Mouse (Mus musculus) cerebellum, postnatal 10 days (tissue): ENCODE results near the gene Bmp6.
A peak's percentile ranks its signal among the peaks of the same experiment; 100 is the strongest.

ENCODE experiments used
- DNase-seq, 2 experiments: peaks; one replicate each; pipeline ENCODE4 v3.0.0; 2021; ENCODE audit warnings: mixed read lengths in 2 of 2

The Bmp6 gene

DNA sequence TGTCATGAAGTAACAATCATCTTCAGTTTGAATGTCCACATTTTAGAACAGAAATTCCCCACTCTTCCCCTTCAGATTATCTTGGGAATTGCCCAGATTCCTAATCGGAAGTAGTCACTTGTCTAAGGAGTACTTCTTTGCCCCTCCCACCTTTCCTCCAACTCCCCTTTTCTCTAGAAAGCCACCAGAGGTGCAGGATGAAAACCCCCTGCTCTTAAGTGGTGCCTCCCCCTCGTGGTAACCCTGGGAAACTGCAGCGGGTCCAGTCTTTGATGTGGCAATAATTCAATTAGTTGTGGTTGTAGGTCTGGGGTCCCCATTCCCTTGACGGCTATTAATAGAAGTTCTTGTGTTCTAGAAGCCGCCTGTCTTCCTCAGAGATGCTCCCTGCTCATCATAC lies 93.0 kb downstream of the Bmp6 start:
- DNase-seq: peak; percentile 32 to 43

DNA sequence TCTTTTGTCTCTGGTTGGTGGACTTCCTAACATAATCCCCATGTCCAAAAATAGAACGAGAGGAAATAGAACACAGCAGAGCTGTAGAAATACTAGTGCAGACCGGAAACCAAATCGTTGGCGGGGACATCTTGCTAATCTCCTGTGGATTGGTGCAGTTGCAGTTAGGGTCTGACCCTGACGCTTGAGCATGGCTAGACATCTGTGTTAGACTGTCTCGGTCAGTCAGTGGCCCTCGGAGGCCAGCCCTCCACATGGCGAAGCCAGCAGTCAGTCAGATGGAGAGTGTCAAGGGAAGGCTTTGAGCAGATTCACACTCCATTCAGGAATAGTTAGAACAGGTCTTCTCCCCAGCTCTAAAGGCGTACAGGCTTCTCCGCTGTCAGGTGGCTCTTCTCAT lies 95.3 kb downstream of the Bmp6 start:
- no peak for DNase-seq

DNA sequence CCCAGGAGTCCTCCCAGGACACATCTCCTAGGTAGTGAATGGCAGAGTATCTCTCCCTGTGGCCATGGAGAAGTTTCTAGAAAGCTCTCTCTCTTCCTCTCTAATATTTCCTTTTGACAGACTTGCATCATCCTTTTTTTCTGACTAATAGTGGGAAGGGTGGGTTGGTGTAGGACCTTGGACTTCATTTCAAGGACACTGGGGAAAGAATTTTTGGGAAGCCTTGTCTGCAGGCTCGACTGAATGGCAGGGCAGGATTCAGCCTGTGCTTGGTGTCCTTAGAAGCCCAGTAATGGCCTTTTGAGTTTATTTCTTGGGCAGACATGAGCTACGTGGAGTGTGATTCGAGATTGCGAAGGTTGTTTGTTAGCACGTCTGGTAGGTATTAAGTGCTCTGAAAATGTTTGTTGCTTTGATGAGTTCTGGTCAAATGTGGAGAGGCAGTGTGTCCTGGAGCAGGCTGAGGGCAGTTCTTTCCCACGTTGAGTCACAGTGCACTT lies 103.7 kb downstream of the Bmp6 start:
- DNase-seq: no peak

DNA sequence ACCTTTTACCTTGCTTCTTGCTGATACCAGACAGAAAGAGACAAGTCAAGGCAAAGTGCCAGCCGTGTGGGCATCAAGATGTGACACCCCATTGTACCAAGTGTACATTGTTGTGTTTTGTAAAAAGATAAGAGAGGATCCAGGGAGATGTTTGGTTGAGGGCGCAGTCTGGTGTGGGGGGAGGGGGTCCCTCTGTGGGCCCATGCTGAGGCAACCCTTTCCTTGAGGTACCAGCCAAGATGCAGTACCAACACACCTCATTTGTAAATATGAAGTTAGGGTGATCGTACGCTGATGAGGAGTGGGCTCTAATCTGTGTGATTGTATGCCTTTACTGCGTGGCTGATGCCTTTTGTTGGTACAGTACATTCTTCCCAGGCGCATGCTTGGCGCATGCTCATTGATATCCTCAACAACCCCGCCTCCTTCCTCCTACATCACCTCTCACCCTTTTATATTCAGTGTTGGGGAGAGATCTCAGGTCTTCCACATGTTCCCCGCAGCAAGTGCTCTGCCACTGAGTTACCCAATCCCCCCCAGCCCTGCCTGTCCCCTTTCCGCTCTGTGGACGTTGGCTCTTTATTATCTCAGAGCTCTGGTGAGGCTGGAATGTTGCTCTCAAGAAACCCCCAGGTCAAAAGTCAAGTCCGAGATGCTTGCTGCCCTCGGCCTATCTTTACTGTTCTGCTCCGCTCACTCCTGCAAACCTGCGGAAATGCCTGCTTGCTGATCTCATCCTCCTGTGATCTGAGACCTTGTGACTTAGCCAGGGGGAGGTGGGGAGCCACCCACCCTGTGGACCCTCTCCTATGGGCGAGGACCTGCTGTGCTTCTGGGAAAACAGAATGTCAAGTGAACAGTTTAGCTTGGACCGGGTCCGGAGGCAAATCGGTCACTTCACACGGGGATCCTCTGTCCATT lies 105.4 kb downstream of the Bmp6 start:
- no peak for DNase-seq

DNA sequence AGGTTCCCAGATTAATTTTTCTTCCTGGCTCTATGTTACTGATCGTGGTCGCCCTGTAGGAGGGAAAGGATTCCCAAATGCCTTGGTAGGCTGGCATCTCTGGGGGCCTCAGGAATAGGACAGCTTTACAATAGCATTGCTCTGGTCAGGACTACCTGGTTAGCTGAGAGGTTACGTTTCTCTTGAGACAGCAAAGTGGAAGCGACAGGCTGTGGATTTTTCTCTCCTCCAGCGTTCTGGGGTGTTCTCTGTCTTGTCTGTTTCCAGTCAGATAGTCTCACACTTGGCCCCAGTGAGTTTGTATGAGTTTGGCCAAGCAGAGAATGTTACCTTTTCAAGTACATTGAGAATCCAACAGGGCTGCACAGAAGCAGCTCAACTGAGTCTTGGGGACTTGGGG lies 106.5 kb downstream of the Bmp6 start:
- no peak for DNase-seq

DNA sequence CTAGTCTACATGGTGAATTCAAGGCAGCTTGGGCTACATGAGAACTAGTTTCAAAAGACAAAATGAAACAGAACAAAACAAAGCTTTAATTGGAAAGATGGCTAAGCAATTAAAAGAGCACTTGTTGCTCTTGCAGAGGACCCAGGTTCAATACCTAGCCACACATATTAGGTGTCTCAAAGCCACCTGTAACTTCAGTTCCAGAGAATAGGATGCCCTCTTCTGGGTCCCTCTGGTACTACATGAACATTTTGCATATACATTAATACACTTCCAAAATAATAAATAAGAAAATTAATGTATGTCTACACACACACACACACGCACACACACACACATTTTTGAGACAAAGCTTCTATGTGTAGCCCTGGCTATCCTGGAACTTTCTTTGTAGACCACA lies 118.5 kb downstream of the Bmp6 start:
- peak in 1 of 2 experiments; percentile 20 for DNase-seq

DNA sequence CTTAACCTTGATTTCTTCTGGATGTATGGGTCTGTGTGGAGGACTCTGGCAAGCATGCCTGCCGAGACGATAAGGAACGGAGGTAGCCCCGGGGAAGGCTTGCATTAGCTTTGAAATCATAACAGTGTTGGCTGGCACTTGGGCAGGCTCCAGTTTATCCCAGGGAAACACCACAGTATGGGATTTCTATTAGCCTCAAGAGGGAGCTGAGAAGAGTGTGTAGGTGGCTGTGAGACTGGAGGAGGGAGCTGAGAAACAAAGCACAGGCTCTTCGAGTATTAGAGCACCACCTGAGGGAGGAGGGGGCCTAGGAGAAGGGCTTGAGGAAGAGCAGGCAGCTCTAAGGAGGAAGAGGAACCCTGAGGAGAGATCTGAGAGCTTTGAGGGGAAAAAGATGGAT lies 126.0 kb downstream of the Bmp6 start:
- DNase-seq: no peak

DNA sequence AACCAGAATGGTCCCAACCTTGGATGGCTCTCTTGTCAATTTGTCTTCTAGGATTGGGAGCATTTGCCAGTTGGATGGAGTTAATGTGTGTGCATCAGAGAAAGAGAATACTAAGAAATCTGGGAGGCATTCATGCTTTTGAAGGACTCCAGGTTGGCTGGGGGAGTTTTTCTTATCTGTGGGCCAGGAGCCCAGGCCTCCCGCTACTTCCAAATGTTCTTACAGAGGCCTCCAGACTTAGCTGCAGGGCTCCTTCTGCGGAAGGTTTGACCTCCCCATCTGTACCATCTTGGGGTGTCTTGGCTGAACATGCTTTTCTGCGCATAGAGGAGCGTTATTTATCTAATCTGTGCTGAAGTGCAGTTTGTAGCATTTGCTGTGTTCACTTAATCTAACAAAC lies 127.7 kb downstream of the Bmp6 start:
- peak; percentile 27 to 52 for DNase-seq

DNA sequence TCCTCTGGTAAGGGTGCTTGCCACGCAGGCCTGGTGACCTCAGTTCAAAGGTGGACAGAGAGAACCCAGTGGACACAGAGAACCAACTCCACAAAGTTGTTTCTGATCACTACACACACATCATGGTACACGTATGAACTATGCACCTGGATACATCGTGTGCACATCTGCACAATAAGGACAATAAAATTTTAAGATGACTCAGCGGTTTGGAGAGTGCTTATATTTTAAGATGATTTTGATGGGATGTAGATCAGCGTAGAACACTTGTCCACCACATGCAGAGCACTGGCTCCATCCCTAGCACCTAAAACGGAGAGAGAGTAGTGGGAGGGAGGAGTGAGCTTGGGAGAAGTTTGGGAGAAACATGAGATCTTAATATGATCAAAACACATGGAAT lies 128.6 kb downstream of the Bmp6 start:
- no peak for DNase-seq

DNA sequence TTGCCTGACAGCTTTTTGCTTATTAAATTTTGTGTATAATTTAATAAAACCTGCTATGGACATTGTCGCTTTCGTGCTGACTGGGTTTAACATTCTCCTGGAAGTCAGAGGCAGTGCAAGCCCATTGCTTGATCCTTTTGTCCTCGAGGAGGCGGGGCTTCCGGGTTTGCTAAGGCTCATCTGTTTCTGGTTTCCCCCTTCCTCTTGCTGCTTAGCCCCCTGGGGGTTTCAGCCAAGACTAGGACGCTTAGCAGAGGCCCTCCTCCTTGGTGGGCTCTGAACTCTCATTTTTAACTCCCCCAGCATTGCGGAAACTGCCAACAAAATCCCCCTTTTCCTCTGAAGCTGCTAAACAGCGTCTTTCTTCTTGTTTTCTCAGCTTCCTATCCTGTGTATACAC lies 132.0 kb downstream of the Bmp6 start:
- DNase-seq: peak in 1 of 2 experiments; percentile 23

DNA sequence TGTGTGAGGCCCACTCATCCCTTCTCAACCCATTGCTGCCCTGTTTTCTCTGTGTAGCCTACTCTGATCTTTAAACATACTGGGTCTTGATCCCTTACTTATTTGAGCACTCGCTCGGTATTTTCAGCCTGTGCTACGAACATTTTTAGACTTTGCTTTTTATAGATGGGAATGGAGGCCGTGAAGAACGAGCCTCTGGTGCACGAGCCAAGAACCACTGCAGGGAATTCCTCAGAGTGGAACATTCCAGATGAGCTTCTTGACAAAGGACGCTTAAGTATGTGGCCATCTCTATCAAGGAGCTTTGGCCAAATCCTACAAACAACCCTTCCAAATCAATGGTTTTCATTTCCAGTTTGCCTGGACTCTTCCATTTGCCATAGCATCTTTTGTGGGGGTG lies 136.1 kb downstream of the Bmp6 start:
- no peak for DNase-seq

DNA sequence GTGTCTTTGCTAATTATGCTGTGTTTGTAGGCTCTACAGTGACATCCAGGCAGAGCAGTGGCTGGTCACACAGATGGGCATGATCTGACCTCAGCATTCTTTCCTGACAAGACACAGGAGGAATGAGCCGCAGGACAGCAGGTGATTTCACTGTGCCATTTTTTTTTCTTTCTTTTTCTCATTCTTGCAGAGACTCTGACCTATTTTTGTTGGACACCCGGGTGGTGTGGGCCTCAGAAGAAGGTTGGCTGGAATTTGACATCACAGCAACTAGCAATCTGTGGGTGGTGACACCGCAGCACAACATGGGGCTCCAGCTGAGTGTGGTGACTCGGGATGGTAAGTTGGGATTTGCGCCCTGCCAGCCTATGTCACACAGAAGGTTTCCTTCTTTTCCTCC lies 139.8 kb downstream of the Bmp6 start:
- DNase-seq: no peak

DNA sequence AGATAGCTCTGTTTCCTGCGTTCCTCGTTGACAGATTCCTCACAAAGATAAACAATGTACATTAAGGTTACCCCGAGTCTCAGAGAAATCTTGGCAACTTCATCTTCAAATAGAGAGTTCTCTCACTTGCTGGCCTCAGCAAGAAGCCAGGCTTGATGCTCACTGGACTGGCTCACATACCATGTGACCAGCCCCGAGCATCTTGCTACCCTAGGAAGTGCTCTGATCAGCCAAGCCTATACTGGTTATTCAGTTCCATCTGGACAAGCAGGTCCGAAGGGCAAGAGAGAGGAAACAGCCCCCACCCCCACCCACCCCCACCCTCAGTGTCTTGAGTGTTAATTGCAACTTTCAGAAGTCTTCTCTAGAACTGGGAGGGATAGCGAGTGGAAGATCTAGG lies 141.9 kb downstream of the Bmp6 start:
- no peak for DNase-seq

DNA sequence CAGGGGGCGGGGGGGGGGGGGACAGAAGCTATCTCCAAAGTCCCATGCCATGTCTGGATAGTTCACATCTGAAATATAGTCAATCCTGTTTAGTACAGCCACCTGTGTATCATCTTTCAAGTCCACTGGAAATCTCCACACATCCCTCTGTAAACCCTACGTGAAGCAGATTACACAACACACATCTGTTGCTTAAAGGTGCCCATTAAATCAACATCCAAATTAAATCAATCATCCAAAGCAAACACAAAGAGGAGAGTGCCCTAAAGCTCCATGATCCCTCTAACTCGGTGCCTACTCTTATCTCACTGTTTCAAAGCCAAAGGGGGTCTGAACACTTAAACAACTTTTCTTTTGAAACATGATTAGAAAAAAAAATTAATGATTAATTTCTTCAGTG lies 151.8 kb downstream of the Bmp6 start:
- DNase-seq: no peak

DNA sequence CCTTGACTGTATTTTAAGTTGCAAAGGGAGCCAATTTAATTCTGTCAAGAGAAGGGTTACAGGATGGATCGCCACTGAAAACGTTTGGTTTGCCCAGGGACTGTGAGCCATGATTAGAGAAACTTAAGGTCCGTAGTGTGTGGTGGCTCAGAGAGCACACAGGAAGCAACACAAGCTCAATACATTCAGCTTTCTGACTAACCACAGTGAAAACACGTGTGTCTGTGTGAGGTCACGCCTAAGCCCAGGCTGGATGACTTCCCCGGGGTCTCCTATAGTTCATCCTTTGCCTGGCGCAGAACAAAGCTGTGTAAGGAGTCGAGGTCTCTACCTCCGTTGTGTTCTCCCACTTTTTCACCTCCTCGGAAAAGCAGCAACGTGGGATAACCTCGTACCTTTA lies 156.4 kb downstream of the Bmp6 start:
- DNase-seq: no peak

DNA sequence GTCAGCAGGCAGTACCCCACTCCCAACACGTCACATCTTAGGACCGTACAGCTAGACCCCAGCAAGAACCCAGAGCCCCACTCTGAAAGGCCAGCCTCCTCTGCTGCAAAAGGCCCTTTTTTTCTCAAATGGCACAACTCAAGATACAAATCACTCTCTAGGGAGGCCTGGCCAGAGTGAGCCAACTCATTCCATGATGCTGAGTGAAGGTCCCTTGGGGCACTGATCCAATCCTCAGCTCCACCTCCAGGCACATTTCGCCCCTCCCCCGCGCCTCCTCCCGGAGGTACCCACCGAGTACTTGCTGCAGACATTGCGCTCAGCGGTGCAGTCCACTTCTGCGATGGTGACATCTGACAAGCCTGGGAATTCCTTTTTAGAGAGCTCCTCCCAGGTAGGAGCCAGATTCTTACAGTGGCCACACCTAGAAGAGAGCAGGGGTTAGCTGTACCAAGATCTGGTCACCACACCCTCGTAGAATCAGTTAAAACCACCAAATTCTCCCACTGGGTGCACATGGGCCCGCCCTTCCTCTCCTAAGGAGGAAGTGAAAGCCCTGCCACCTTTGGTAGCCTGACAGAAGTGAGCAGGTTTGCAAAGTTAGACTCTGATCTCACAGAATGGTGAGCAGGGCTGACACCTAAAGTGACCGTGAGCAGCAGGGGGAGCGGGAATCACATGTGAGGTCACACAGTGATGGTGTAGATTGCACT lies 158.4 kb downstream of the Bmp6 start:
- DNase-seq: peak in 1 of 2 experiments; percentile 41

DNA sequence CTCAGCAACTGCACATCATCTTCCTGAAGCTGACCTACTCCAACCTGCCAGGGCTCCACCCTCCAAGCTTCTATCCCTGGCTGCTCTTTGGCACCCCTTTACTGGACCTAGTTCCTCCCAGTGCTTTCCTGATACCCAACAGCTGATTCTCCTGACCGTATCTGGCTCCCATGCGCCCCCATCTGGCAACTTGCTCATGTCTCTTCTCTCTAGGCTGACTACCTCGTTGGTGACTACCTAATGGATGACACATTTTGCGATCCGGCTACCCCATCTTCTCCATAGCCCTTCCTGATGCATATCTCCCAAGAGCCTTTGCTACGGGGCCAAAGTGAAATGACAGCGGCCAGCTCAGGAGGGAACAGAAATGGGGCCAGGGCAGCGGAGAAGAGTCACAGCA lies 161.4 kb downstream of the Bmp6 start:
- DNase-seq: peak; percentile 68 to 74

DNA sequence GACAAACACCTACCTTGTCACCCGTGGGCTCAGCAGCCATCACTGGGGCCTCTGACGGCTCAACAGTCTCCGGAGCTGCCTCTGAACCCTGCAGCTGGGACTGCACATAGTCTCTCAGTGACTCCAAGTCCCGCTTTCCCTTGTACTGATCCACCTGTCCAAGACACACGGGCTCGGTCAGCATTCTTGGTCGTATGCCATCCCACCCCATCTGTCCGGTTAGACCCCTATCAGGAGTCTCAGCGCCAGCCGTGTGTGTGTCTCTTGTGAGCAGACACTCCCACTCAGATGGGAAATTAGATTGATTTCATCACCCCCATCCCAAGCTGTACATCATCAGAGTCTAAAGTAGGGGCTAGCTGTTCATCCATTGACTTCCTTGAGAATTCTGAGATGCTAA lies 162.0 kb downstream of the Bmp6 start:
- peak; percentile 55 to 60 for DNase-seq

DNA sequence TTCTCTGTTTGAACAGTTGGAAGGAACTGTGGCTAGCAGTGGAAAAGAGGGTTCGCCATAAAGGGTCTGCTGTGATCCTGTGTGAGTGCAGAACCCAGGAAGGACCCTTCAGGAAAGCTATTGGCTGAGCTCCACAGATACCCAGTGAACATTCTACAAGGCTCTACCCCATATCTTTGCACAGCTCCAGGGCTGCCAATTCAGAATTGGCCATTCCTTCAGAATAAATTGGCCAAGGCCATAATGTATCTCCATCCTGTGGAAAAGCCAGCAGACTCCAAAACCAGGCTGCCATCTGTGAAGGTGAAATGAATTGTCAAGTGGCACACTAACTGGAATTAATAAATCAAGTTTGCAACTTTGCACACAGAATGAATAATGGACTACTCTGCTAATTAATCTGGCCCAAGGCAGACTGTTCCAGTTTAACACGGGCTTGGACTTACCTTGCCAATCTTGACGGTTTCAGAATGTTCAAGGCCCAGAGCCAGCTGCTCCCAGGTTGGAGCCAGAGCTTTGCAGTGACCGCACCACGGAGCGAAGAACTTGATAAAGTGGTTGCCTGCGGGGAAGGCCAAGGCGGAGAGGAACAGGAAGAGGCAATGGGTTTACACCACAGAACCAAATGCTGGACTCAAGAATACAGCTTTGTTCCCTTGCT lies 164.9 kb downstream of the Bmp6 start:
- peak; percentile 66 to 73 for DNase-seq

DNA sequence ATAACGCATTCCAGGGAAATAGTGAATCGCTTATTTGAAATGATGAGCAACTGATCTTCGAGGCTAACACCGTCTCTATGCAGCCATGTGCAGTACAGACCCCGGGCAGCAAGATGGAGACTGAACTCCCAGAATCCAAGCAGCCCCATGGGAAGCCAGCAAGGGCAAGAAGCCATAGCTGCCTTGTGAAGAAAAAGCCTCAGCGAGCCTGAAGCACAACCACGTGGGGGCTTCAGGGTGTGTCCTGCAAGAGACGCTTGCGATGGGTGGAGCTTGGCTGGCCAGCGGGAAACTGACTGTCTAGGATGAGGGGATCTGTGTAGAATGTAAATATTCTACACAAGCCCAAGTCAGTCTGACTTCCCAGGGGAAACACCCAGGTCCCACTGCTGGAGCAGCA lies 167.1 kb downstream of the Bmp6 start:
- peak; percentile 69 to 75 for DNase-seq

DNA sequence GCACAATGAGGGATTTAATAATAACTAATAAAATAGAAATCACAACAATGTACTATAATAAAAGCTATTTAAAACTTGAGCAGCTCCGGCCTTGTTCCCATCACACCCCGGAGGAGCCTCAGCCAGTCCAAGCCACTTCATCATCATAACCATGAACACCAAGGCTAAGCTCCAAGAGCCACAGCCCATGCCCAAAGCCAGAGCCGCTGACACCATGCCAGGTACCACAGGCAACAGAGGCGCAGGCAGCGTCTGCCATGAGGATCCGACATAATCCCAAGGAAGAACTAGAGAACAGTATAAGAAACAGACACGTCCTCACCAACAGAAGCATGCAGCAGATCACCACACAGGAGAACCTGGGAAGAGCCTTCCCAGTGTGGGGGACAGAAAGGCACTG lies 169.0 kb downstream of the Bmp6 start:
- DNase-seq: peak; percentile 81 to 84

DNA sequence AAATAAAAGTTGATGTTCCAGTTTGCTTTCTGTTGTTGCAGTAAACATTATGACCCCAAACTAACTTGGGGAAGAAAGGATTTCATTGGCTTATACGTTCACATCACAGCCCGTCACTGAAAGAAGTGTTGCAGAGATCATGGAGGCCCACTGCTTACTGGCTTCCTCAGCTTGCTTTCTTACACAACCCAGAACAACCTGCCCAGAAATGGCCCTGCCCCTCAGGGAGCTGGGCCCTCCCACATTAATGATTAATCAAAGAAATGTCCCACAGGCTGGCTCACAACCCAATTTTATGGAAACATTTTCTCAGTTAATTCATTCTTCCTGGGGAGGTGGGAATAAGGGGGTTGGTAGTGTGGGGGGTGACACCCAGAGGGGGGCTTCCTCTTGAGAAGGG lies 170.5 kb downstream of the Bmp6 start:
- no peak for DNase-seq

DNA sequence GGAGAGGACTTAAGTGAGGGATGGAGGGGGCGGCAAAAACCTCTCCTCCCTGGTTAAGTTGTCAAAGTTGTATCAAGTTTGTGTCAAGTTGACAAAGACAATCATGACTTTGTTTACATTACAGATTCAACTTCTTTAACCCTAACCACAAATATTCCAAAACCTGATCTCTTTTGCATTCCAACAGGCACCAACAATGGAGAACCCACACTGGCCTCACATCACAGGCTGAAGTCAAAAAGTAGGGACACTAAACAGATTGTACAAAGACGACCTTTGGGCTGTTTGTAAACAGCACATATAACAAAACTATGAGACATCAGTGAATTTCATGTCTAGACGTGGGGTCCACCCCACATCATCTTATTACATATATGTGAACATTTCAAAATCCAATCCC lies 170.9 kb downstream of the Bmp6 start:
- no peak for DNase-seq

DNA sequence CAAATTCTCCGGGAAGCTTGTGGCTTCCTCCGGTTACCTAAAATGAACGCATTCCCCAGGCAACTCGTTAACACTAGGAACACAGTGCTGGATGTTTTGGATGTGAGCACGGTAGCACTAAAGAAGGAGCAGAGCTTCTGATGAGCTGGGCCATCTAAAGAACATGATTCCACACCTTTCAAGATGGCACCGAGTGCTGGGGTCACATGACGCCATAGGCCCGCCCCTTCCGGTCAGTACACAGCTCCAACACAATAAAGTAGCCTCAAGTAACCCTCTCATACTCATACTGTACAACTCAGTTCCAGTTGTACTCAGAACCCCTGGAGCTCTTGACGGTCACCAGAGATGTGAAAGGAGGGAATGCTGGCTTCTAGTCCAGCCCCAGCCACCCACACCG lies 171.7 kb downstream of the Bmp6 start:
- DNase-seq: no peak
